Mouse (Mus musculus) heart, embryonic 11.5 days (tissue): ENCODE measurements at regions not wholly inside any gene's neighbourhood (a gene's known extent, or its start where the extent isn't known, plus 50 kb on each side); places are given as distances from the start of the nearest gene placed in this dataset.

Experiments
- ATAC-seq: fragments of 200-750 bp; cut with Nextera tagmentation; replicated peaks from 2 replicates; pipeline ENCODE4 v1.8.0; 2017; ENCODE audit warnings: moderate library complexity; ENCODE audit not compliant: insufficient number of reproducible peaks, low FRiP score, low TSS enrichment
- H3K27ac ChIP-seq: fragments of 300-500 bp; sonication (generic); 2 replicates; pipeline ENCODE4 v1.5.1; 2014; ENCODE audit warnings: mild to moderate bottlenecking, low read depth, low read length
- H3K27me3 ChIP-seq: fragments of 300-500 bp; sonication (generic); 2 replicates; pipeline ENCODE4 v1.6.1; 2014; ENCODE audit warnings: mild to moderate bottlenecking, low read length, mixed read lengths; ENCODE audit not compliant: control insufficient read depth, insufficient read depth
- H3K36me3 ChIP-seq: fragments of 300-500 bp; sonication (generic); 2 replicates; pipeline ENCODE4 v1.6.1; 2014; ENCODE audit warnings: mild to moderate bottlenecking, low read length, moderate library complexity, mixed read lengths; ENCODE audit not compliant: control insufficient read depth, insufficient read depth
- H3K4me1 ChIP-seq: fragments of 300-500 bp; sonication (generic); 2 replicates; pipeline ENCODE4 v1.6.1; 2014; ENCODE audit warnings: low read length; ENCODE audit not compliant: control insufficient read depth, insufficient read depth
- H3K4me2 ChIP-seq: fragments of 300-500 bp; sonication (generic); 2 replicates; pipeline ENCODE4 v1.6.1; 2014; ENCODE audit warnings: mild to moderate bottlenecking, moderate library complexity
- H3K4me3 ChIP-seq: fragments of 300-500 bp; sonication (generic); 2 replicates; pipeline ENCODE4 v1.5.1; 2014; ENCODE audit warnings: low read depth, low read length
- H3K9ac ChIP-seq: fragments of 300-500 bp; sonication (generic); 2 replicates; pipeline ENCODE4 v1.6.1; 2014; ENCODE audit warnings: mild to moderate bottlenecking, low read depth, low read length, moderate library complexity
- H3K9me3 ChIP-seq: fragments of 300-500 bp; sonication (generic); replicated peaks from 2 replicates; pipeline ENCODE4 v1.6.1; 2016; ENCODE audit warnings: low read length; ENCODE audit not compliant: control insufficient read depth
- WGBS: fragments of 180-500 bp; shearing (Covaris S2); extraction: QIAGEN DNeasy Blood & Tissue Kit; methylation state at CpG from one replicate; pipeline ENCODE4 v1.1.7; 2014; ENCODE audit not compliant: insufficient replicate concordance; 5-methylcytosine and 5-hydroxymethylcytosine counted together

- H3K4me1 ChIP-seq, result no peaks in the 10 kb centered on the region
- no peaks in the 10 kb centered on the region for H3K27me3 ChIP-seq
- 87% methylated on average over 4 of the region's 4 CpGs for WGBS
- H3K4me2 ChIP-seq, result no peak overlapping the region
- no peaks in the 10 kb centered on the region for H3K9me3 ChIP-seq
- H3K36me3 ChIP-seq, result no peaks in the 10 kb centered on the region
- H3K4me3 ChIP-seq, result no peak overlapping the region
- ATAC-seq, result no peak
- no peak overlapping the region for H3K27ac ChIP-seq
- H3K9ac ChIP-seq, result no peak overlapping the region
Measured at GRCm38 (mm10) chr10:7264721-7265120, 52.7 kb upstream of the Cnksr3 start.
